Mouse (Mus musculus): Measurements from ENCODE around the gene Macrod2. TPM values are rescaled to one million over a fixed set of nuclear protein-coding genes. Genes with fewer than 3 reads are reported as not detected.

The Macrod2 gene
- polyA plus RNA-seq, 1 experiment from 2014 or later, result 31.1 TPM

DNA sequence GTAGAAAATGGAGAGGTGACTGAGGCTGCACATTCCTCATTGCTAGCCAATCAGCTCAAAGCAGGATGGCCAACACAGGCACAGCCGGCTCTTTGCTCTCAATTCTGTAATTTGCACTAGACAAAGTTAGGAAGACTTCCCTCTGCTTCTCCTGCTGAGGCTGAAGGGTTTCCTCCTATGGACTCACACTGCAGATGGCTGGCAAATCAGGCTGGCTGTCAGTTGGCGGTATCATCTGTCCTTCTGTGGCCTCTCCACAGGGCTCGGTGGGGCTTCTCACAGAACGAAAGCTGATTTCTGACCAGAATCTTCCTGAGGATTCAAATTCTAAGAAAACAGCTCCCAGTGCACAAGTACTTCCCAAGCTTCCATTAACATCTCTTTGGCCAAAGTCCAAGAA, 760.9 kb downstream of the Macrod2 start:
- H3K4me3 ChIP-seq (ENCODE audit: low read depth, low read length), result no peak overlapping the region
- no peaks in the 10 kb centered on the region for H3K27me3 ChIP-seq (ENCODE audit: insufficient read depth, low read length)
- DNase-seq (no peak), ATAC-seq (ENCODE audit: insufficient read depth) (no peak)
- no peak overlapping the region for H3K9ac ChIP-seq
- H3K9me3 ChIP-seq (ENCODE audit: low read depth, low read length), result no peaks in the 10 kb centered on the region
- no peaks in the 10 kb centered on the region for H3K36me3 ChIP-seq (ENCODE audit: insufficient read depth)
- H3K27ac ChIP-seq (ENCODE audit: low read depth), result no peak overlapping the region
- H3K4me2 ChIP-seq, result no peak overlapping the region
- TF ChIP-seq CTCF (IDR thresholded peaks at IDR 0.05; ENCODE audit: low read depth), result no peak
- 57% methylated on average over 4 of the region's 4 CpGs for WGBS
- H3K4me1 ChIP-seq (ENCODE audit: insufficient read depth), result no peaks in the 10 kb centered on the region

DNA sequence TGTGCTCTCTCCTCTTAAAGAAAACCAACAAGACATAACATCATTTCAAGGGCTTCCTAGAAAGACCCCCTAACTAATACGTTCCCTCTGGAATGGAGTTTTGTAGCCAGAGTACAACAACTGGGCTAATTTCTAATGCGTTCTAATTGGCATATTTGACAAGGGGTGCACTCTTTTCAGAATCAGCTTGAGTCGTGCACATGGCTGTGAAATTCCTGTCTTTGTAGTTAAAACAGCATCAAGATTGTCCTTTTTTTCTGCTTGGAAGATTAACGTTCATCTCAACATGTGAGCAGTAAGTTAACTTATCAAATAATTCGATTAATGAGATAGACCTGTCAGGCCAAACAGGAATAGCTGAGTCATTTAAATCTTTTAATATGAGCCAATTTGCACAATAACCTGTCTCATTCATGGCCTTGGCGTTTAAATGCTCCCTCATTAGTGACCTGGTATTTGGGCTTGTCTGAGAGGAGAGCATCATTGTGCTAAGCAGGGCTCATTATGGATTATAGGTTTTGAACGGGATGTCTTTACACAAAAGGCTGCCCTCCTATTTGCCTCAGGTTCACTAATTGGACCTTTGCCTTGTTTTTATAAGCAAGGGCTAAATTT, 762.0 kb downstream of the Macrod2 start:
- Histone ChIP-seq H3K27ac (ENCODE audit: low read depth) (no peak overlapping the region), H3K4me2 (no peak overlapping the region), H3K4me3 (ENCODE audit: low read depth, low read length) (no peak overlapping the region), H3K9ac (no peak overlapping the region), H3K9me3 (ENCODE audit: low read depth, low read length) (no peaks in the 10 kb centered on the region), H3K4me1 (ENCODE audit: insufficient read depth) (no peaks in the 10 kb centered on the region), H3K27me3 (ENCODE audit: insufficient read depth, low read length) (no peaks in the 10 kb centered on the region), H3K36me3 (ENCODE audit: insufficient read depth) (no peaks in the 10 kb centered on the region)
- 83% methylated on average over 7 of the region's 7 CpGs for WGBS
- no peak for TF ChIP-seq CTCF (IDR thresholded peaks at IDR 0.05; ENCODE audit: low read depth)
- ATAC-seq (ENCODE audit: insufficient read depth), result no peak
- no peak for DNase-seq

DNA sequence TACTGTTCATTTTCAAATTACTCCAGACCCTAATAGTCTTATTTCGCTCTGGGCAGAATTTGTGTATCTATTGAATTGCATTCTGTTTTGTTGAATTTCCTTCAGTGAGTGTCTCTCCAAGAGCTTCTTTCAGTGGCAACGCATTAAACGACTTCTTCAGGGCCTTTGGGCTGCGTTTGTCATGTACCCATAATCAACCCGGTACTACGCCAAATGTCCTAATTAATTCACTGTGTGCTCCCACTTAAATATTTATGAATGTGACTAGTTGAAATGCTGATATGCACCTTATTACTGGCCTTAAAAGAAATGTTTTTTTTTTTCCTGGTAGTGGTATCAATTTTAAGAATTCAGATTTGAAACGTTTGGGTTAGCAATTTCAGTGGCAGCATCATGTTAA, 763.1 kb downstream of the Macrod2 start:
- H3K4me2 ChIP-seq, result no peak overlapping the region
- no peaks in the 10 kb centered on the region for H3K4me1 ChIP-seq (ENCODE audit: insufficient read depth)
- no peak for TF ChIP-seq CTCF (IDR thresholded peaks at IDR 0.05; ENCODE audit: low read depth)
- no peak for DNase-seq
- no peak overlapping the region for H3K4me3 ChIP-seq (ENCODE audit: low read depth, low read length)
- H3K27ac ChIP-seq (ENCODE audit: low read depth), result no peak overlapping the region
- no peak overlapping the region for H3K9ac ChIP-seq
- WGBS, result 73% methylated on average over 7 of the region's 7 CpGs
- ATAC-seq (ENCODE audit: insufficient read depth), result no peak
- no peaks in the 10 kb centered on the region for H3K27me3 ChIP-seq (ENCODE audit: insufficient read depth, low read length)
- H3K36me3 ChIP-seq (ENCODE audit: insufficient read depth), result no peaks in the 10 kb centered on the region
- H3K9me3 ChIP-seq (ENCODE audit: low read depth, low read length), result no peaks in the 10 kb centered on the region

DNA sequence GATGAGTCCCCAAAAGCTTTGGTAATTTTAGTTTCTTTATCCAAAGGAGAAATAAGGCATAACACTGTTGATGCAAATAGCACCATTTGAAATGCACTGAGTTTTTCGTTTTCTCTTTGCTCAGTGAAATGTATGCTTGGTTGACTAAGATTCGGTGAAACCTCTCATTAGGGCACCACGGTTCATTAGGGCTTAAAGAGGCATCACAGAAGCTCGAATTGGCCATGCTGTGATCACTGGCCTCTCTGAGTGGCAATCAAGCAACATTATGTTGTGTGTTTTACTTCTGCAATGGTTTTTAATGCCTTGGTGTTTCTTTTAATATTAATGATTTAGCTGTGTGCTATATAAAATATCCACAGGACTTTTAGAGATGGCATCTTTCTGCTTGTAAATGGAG, 768.8 kb downstream of the Macrod2 start:
- Histone ChIP-seq H3K4me3 (ENCODE audit: low read depth, low read length) (no peak overlapping the region), H3K9ac (no peak overlapping the region), H3K27ac (ENCODE audit: low read depth) (no peak overlapping the region), H3K4me2 (no peak overlapping the region), H3K36me3 (ENCODE audit: insufficient read depth) (no peaks in the 10 kb centered on the region), H3K27me3 (ENCODE audit: insufficient read depth, low read length) (no peaks in the 10 kb centered on the region), H3K9me3 (ENCODE audit: low read depth, low read length) (no peaks in the 10 kb centered on the region), H3K4me1 (ENCODE audit: insufficient read depth) (no peaks in the 10 kb centered on the region)
- no peak for DNase-seq
- WGBS, result 79% methylated on average over 4 of the region's 4 CpGs
- no peak for ATAC-seq (ENCODE audit: insufficient read depth)
- TF ChIP-seq CTCF (IDR thresholded peaks at IDR 0.05; ENCODE audit: low read depth), result no peak

DNA sequence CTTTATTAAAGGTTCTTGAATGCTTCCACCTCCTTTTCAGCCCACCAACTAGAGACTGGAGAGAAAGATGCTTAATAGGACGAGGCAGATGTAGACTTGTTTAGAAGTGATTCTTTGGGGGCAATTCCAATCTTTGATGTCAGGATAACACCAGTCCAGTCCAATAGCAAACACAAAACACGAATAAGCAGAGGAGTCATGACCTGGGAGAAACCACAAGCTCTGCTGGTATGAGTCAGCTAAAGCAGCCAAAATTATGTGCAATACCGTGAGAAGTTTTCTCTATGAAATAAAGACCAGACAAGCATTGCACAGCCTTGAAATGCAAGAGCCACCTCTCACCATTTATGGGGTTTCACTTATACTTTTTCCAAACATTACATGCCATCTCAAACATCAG, 774.5 kb downstream of the Macrod2 start:
- Histone ChIP-seq H3K4me2 (no peak overlapping the region), H3K36me3 (ENCODE audit: insufficient read depth) (no peaks in the 10 kb centered on the region), H3K27me3 (ENCODE audit: insufficient read depth, low read length) (no peaks in the 10 kb centered on the region), H3K4me1 (ENCODE audit: insufficient read depth) (no peaks in the 10 kb centered on the region), H3K4me3 (ENCODE audit: low read depth, low read length) (no peak overlapping the region), H3K27ac (ENCODE audit: low read depth) (no peak overlapping the region), H3K9me3 (ENCODE audit: low read depth, low read length) (no peaks in the 10 kb centered on the region), H3K9ac (no peak overlapping the region)
- 68% methylated on average over 3 of the region's 3 CpGs for WGBS
- no peak for ATAC-seq (ENCODE audit: insufficient read depth)
- no peak for TF ChIP-seq CTCF (IDR thresholded peaks at IDR 0.05; ENCODE audit: low read depth)
- DNase-seq, result no peak

DNA sequence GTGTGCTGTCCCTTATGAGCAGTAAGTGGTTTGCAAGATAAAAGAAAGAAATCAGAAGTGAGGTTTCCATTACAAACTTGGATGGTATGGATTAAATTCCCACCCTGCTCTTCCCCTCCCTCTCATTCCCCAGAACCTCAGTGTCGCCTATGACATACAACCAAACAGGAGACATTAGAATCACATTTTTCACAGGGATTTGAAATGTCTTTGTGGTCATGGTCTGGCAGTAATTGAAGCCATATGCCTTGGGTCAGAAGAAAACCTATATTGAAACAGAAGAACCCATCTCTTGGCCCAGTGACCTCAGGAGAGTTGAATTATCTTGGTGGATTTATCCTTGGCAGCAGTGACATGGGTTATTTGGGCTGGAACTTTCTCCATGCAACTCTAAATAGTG, 778.1 kb downstream of the Macrod2 start:
- Histone ChIP-seq H3K4me3 (ENCODE audit: low read depth, low read length) (no peak overlapping the region), H3K36me3 (ENCODE audit: insufficient read depth) (no peaks in the 10 kb centered on the region), H3K9me3 (ENCODE audit: low read depth, low read length) (no peaks in the 10 kb centered on the region), H3K4me2 (no peak overlapping the region), H3K27me3 (ENCODE audit: insufficient read depth, low read length) (no peaks in the 10 kb centered on the region), H3K27ac (ENCODE audit: low read depth) (no peak overlapping the region), H3K9ac (no peak overlapping the region), H3K4me1 (ENCODE audit: insufficient read depth) (no peaks in the 10 kb centered on the region)
- no peak for DNase-seq
- no peak for ATAC-seq (ENCODE audit: insufficient read depth)
- TF ChIP-seq CTCF (IDR thresholded peaks at IDR 0.05; ENCODE audit: low read depth), result no peak
- WGBS, result 58% methylated on average over 1 of the region's 1 CpGs

DNA sequence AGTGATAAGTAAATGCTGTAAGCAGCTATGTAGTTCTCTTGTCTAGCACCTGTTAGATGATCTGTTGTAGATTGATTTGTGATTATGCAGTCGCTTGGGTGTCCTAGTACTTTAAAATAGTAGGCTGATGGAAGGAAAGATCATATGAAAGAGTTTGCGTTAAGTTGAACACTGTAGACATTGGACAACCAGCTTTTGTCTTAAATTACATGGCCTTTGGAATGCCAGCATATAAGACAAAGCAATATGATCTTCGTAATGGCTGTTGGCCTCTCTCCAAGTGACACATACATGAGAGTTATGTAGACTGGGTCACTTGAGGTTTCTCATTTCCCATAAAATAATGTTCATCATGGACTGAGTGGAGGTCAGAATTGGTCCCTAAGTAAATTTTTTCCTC, 778.5 kb downstream of the Macrod2 start:
- no peak overlapping the region for H3K4me2 ChIP-seq
- H3K9ac ChIP-seq, result no peak overlapping the region
- H3K9me3 ChIP-seq (ENCODE audit: low read depth, low read length), result no peaks in the 10 kb centered on the region
- H3K4me3 ChIP-seq (ENCODE audit: low read depth, low read length), result no peak overlapping the region
- no peak overlapping the region for H3K27ac ChIP-seq (ENCODE audit: low read depth)
- no peaks in the 10 kb centered on the region for H3K4me1 ChIP-seq (ENCODE audit: insufficient read depth)
- no peaks in the 10 kb centered on the region for H3K27me3 ChIP-seq (ENCODE audit: insufficient read depth, low read length)
- ATAC-seq (ENCODE audit: insufficient read depth) (no peak), DNase-seq (peak; percentile 28)
- WGBS, result 60% methylated on average over 3 of the region's 3 CpGs
- TF ChIP-seq CTCF (IDR thresholded peaks at IDR 0.05; ENCODE audit: low read depth), result no peak
- no peaks in the 10 kb centered on the region for H3K36me3 ChIP-seq (ENCODE audit: insufficient read depth)

DNA sequence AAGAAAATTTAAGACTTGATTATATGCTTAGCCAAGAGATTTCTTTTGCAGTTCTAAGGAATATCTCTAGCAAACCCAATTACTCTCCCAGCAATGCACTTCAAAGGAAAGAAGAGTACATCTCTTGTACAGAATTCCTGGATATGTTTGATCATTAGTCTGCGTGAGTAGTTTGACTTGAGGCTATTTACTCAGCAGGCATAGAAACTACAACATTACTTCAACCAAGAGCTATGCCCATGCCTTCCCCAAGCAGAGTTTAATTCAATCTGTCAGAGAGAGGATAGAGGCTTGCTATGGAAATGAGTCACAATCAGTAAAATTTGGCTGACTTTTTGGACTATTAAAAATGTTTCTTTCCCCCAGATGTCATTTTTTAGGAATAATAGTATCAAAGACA, 785.5 kb downstream of the Macrod2 start:
- no peak overlapping the region for H3K27ac ChIP-seq (ENCODE audit: low read depth)
- H3K27me3 ChIP-seq (ENCODE audit: insufficient read depth, low read length), result no peaks in the 10 kb centered on the region
- no peaks in the 10 kb centered on the region for H3K36me3 ChIP-seq (ENCODE audit: insufficient read depth)
- no peak for DNase-seq
- H3K4me2 ChIP-seq, result no peak overlapping the region
- no peak overlapping the region for H3K9ac ChIP-seq
- WGBS, result 51% methylated on average over 1 of the region's 1 CpGs
- no peak overlapping the region for H3K4me3 ChIP-seq (ENCODE audit: low read depth, low read length)
- H3K9me3 ChIP-seq (ENCODE audit: low read depth, low read length), result no peaks in the 10 kb centered on the region
- no peak for TF ChIP-seq CTCF (IDR thresholded peaks at IDR 0.05; ENCODE audit: low read depth)
- ATAC-seq (ENCODE audit: insufficient read depth), result no peak
- H3K4me1 ChIP-seq (ENCODE audit: insufficient read depth), result no peaks in the 10 kb centered on the region
